Mouse (Mus musculus): ENCODE data around the gene Clcnkb.

Gene Clcnkb

DNA sequence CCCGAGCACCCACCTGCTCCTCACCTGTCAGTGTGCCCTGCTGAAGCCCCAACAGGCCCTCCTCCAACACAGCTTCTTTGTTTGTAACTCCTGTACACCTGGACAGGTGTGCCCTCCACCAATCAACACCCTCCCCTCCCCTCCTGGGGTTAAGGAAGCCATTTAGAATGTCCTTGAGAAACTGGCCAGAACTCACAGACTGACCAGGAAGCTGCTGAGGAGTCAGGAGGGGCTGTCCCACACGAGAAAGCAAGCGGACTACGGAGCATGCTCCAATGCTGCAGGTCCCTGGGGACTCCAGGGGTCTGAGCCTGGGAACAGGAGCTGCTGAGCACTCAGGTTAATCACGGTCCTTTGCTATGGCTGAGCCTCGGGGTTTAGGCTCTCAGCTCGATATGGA is at the start of gene Clcnkb:
Clcnkb (minus strand) TSS at position 91 of the 400 bp plus-strand sequence.
- CTCF ChIA-PET, result interaction anchor here in 2 of 4 experiments (0.7 to 1.0 kb wide), 2 partner anchors 49 to 394 kb away, joined by 3 to 5 read pairs; no protein-coding TSS in a partner anchor
- POLR2A ChIA-PET, result interaction anchor here in 2 of 4 experiments (0.6 to 2.4 kb wide), 7 partner anchors 9 to 156 kb away, joined by 3 to 22 read pairs (median 4); no protein-coding TSS in a partner anchor

DNA sequence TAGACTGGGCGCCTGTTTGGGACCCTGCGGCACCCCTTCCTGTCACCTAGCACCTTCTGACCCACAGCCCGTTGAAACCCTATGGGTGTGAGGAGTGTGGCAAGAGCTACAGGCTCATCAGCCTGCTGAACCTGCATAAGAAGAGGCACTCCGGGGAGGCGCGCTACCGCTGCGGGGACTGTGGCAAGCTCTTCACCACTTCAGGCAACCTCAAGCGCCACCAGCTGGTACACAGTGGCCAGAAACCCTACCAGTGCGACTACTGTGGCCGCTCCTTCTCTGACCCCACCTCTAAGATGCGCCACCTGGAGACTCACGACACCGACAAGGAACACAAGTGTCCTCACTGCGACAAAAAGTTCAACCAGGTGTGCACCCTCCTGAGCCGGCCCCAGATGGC is 48.9 kb upstream of the Clcnkb start:
- ChIA-PET POLR2A (interaction anchor here in 3 of 4 experiments (0.6 to 3.5 kb wide), 26 partner anchors 10 to 150 kb away, joined by 3 to 17 read pairs (median 4); no protein-coding TSS in a partner anchor), CTCF (interaction anchor here in 3 of 4 experiments (0.5 to 2.7 kb wide), 28 partner anchors 10 to 308 kb away, joined by 3 to 15 read pairs (median 4); no protein-coding TSS in a partner anchor)

DNA sequence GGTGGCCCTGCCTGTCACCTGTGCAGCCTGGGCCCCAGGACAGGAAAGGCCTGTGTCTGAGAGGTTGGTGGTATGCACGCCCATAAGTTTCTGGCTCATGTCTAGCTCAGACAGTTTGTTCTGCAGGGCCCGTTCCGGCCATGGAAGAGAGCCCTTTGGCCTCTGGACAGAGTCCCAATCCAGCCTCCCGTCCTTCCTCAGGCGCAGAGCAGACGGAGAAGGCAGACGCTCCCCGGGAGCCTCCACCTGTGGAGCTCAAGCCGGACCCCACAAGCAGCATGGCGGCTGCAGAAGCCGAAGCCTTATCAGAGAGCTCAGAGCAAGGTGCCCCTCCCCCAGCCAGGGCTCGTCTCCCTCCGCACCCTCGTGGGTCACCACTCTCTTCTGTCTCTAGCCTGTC is 47.7 kb upstream of the Clcnkb start:
- ChIA-PET POLR2A (interaction anchor here in 3 of 4 experiments (0.6 to 3.5 kb wide), 17 partner anchors 13 to 330 kb away, joined by 3 to 17 read pairs (median 3); partner anchors contain the start of gene Casp9 (in 1 of the 3)), CTCF (interaction anchor here in 3 of 4 experiments (0.5 to 1.9 kb wide), 13 partner anchors 13 to 309 kb away, joined by 3 to 9 read pairs (median 3); no protein-coding TSS in a partner anchor)

DNA sequence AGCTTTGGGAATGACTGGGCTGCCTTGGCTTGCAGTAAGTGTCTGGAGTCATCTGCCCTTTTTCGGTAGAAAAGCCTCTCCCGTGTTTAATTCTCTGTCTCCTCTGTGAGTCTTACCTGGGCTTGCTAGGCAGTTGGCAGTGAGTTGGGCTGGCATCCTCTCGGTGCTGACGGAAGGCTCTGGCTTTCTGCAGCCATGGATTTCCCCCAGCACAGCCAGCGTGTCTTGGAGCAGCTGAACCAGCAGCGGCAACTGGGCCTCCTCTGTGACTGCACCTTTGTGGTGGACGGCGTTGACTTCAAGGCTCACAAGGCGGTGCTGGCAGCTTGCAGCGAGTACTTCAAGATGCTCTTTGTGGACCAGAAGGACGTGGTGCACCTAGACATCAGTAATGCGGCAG is 45.8 kb upstream of the Clcnkb start:
- ChIA-PET POLR2A (interaction anchor here in 3 of 4 experiments (0.5 to 2.8 kb wide), 18 partner anchors 8 to 115 kb away, joined by 3 to 7 read pairs (median 3); partner anchors contain the start of gene Hspb7 (in 1 of the 3)), CTCF (interaction anchor here in 3 of 4 experiments (0.6 to 1.5 kb wide), 6 partner anchors 16 to 45 kb away, joined by 3 to 6 read pairs (median 4); no protein-coding TSS in a partner anchor)

DNA sequence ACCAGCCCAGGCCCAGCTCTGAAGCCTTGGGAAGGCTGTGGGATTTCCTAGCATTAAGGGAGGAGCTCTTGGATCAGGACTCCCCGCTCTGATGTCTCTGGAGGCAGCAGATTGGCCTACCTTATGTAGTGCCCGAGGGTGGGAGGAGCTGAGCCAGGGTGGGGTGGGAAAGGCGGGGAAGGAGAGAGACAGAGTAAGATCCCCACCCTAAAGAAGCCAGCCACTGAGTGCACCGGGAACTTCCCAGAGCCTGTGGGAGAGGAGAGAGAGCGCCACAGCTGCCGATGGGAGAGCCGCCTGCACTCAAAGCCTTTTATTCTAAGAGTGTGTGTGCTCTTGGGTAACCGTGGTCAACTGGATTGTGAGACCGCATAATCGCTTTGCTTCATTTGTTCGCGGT is 45.3 kb upstream of the Clcnkb start:
- ChIA-PET CTCF (interaction anchor here in 3 of 4 experiments (0.6 to 1.5 kb wide), 6 partner anchors 17 to 753 kb away, joined by 3 to 6 read pairs (median 4); no protein-coding TSS in a partner anchor), POLR2A (interaction anchor here in 3 of 4 experiments (0.5 to 2.8 kb wide), 19 partner anchors 8 to 262 kb away, joined by 3 to 7 read pairs (median 3); partner anchors contain the start of genes Ddi2 (in 1 of the 3) and Hspb7 (in 1 of the 3))

DNA sequence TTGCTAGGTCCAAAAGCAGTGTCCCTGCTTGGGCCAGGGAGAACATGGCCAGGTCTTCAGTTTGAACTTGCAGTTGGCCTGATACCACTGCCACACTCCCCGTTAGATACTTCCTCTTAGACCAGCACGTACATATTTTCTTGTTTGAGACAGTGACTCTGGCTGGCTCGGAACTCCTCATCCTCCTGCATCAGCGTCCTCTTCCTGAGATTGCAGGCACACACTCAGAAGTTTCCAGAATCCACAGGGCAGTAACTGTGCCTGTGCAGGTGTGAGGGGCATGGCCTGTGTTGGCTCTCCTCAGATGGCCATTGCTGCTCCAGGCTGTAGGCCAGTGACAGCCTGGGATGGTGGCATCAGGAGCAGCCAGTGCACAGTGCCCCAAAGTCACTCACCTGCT is 44.7 kb upstream of the Clcnkb start:
- POLR2A ChIA-PET, result interaction anchor here in 2 of 4 experiments (0.5 to 3.2 kb wide), 17 partner anchors 7 to 263 kb away, joined by 3 to 24 read pairs (median 3); partner anchors contain the start of genes Ddi2 (in 1 of the 2) and Hspb7 (in 1 of the 2)
- CTCF ChIA-PET, result interaction anchor here in 3 of 4 experiments (0.6 to 1.5 kb wide), 6 partner anchors 17 to 754 kb away, joined by 3 to 6 read pairs (median 4); no protein-coding TSS in a partner anchor

DNA sequence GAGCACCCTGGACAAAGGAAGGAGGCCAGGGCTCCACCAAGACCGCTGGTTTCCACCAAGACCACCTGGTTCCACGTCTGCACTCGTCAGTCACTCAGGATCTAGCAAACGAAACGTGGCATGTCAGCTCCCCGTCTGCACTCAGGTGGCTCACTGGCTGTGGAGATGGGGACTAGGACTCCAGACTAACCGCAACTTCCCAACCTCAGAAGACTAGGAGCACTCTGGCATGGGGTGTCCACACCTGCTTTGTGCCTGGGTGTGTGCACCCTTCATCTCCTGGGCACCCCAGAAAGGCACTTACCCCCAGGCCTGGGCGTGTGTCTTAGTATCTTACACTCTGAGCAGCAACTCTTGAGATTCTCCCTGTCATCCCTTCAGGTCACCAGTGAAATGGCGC is 44.0 kb upstream of the Clcnkb start:
- ChIA-PET CTCF (interaction anchor here in 1 of 4 experiments (0.9 to 1.9 kb wide), 2 partner anchors 12 to 30 kb away, joined by 4 to 5 read pairs; no protein-coding TSS in a partner anchor), POLR2A (interaction anchor here in 3 of 4 experiments (0.6 to 3.2 kb wide), 9 partner anchors 10 to 106 kb away, joined by 3 to 24 read pairs (median 5); no protein-coding TSS in a partner anchor)

DNA sequence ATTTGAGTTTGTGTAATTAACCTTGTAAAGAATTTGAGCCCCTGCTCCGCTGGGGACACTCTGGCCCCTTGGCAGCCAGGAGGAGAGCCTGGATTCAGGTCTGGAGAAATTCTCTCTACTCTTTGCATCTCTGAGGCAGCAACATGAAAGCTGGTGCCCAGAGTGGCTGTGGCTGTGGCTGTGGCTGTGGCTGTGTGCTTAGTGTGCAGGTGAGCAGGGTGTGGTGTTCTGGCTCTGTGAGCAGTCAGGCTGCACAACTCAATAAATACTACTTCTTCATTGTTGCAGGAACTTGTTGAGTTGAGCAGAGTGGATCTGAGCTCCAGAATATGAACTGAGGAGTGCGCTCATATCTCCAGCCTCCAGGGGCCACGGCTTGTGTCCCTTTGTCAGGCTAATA is 43.1 kb upstream of the Clcnkb start:
- CTCF ChIA-PET, result interaction anchor here (0.6 to 2.0 kb wide), 12 partner anchors 13 to 74 kb away, joined by 3 to 11 read pairs (median 4); no protein-coding TSS in a partner anchor

DNA sequence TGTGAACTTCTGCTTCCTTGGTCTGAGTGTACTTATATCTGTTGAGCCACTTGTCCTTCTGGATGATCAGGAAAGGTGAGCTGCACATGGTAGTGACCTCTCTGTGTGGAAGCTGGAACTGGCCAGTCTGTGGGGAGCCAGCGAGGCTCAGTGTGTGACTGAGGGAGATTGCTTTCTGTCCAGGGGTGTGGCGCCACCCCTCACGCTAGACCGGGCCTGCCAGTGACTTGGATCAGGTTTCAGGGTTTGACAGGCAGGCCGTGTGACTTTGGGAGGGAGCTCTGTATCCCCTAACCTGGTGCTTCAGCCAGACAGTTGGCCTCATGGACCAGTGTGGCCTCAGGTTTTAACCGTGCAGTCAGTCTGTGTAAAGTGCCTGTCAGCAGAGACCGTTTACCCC is 42.4 kb upstream of the Clcnkb start:
- ChIA-PET CTCF (interaction anchor here (0.6 to 2.0 kb wide), 14 partner anchors 19 to 155 kb away, joined by 3 to 13 read pairs (median 4); no protein-coding TSS in a partner anchor), POLR2A (interaction anchor here (0.5 to 3.2 kb wide), 33 partner anchors 9 to 336 kb away, joined by 3 to 24 read pairs (median 4); partner anchors contain the start of genes Casp9 (in 1 of the 4) and Spen (in 1 of the 4))

More for the DNA sequence above, 43.1 kb upstream of the Clcnkb start:
- POLR2A ChIA-PET, result interaction anchor here in 3 of 4 experiments (0.6 to 3.2 kb wide), 33 partner anchors 8 to 336 kb away, joined by 3 to 24 read pairs (median 4); partner anchors contain the start of genes Casp9 (in 1 of the 3) and Spen (in 1 of the 3)

DNA sequence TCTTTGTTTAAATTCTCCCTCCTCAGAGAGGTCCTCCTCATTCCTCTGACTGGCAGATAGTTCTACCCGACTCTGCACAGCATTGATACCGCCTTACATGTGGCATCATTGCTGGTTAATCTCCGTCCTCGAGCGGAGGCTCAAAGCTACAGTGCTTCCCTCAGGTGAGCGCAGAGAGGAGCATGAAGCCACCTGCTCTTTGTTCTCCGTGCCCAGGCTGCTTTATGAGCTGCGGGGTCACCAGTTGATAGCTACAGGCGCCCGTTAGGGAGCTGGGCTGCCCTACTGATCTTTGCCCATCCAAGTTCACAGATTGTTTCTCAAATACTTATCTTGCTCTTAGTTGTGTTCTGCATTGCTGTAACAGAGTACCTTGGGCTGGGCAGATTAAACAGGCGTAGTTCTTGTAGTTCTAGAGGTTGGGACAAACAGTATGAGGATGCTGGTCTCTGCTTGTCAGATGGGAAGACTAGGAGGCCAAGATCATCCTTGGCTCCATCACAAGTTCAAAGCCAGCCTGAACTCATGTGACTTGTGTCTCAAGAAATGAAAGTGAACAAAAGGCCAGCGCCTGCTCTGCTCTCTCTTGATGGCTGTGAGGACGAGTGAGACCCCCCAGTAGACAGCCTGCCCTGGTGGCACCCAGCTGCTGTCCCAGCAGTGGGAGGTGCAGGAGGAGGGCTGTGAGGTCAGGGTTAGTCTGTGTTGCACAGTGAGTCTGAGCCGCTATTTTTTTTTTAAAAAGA is 40.6 kb upstream of the Clcnkb start:
- CTCF ChIA-PET, result interaction anchor here in 2 of 4 experiments (0.6 to 1.7 kb wide), 4 partner anchors 26 to 69 kb away, joined by 3 to 4 read pairs (median 4); no protein-coding TSS in a partner anchor
- POLR2A ChIA-PET, result interaction anchor here in 1 of 4 experiments (0.6 to 3.7 kb wide), 8 partner anchors 9 to 37 kb away, joined by 3 to 16 read pairs (median 4); no protein-coding TSS in a partner anchor

DNA sequence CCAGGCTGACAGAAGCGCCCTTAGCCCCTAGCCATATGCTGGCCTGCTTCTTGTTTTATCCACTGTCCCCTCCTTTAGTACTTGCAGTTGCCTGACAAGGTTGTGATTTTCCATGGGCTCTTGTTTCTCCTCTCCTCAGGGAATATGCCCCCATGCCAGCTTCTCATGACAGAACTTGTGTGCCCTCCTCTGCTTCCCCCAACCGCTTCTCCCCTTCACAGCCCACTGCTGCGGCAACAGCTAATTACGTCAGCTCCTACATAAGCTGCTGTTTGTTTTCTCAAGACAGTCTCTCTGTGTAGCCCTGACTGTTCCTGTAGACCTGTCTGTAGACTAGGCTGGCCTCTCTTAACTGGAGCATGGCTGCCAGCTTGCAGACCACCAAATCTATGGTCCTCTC is 39.7 kb upstream of the Clcnkb start:
- ChIA-PET POLR2A (interaction anchor here in 2 of 4 experiments (0.6 to 3.7 kb wide), 7 partner anchors 8 to 23 kb away, joined by 3 to 16 read pairs (median 5); no protein-coding TSS in a partner anchor), CTCF (interaction anchor here in 3 of 4 experiments (0.5 to 1.7 kb wide), 5 partner anchors 49 to 224 kb away, joined by 3 to 4 read pairs (median 3); no protein-coding TSS in a partner anchor)

DNA sequence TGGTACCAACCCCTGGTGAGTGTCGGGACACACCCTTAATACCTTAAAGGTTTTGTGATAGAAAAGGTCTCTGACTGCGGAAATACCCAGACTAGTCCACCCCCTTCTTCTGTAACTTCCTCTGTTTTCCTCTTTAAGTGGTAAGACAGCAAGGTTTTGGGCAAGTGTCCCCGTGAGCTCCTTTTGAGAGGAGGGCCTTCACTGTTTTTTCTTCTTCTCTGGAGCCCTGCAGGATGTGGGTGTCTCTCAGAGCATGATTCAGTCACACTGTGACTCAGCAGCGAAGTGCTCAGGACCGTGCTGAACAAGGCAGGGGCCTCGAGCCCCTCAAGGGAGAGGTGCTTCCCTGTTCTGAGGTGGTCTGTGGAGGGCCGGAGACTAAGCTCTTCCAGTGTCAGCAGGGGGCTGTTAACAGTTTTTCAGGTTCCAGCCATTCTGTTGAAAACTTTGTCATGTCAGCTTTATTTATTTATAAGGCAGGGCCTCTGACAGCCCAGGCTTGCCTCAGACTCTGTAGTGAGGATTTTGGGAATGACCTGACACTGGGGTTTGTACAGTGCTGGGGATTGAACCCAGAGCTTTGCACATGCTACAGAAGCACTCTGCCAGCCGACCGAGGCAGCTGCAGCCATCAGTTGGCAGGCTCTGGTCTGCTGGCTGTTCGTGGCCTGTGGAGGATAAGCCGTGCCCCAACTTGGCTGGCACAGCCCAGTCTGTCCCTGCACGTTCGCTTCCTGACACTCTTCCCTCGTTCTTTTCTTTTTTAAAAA is 39.0 kb upstream of the Clcnkb start:
- ChIA-PET CTCF (interaction anchor here (0.5 to 1.7 kb wide), 7 partner anchors 25 to 290 kb away, joined by 3 to 5 read pairs (median 3); no protein-coding TSS in a partner anchor), POLR2A (interaction anchor here in 3 of 4 experiments (0.6 to 3.7 kb wide), 11 partner anchors 9 to 33 kb away, joined by 3 to 16 read pairs (median 4); partner anchors contain the start of gene Srarp (in 1 of the 3))

DNA sequence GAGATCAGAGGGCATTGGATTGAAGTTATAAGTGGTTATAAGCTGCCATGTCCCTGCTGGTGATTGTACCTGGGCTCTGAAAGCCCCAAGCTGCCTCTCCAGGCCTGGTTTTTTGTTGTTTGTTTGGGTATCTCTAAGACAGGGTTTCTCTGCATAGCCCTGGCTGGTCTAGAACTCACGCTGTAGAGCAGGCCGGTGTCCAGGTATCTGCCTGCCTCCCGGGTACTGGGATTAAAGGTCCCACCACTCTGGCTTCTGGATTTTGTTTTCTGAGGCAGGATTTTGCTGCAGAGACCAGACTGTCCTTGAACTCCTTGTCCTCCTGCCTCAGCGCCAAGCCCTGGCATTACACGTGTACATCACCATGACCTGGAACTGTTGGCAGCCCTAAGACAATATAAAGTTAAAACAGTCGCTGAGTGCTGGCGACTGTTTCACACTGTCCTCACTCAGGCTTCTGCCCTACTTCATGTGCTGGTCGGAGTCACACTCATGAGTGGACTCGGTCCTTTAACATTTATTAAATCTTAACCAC is 36.2 kb upstream of the Clcnkb start:
- CTCF ChIA-PET, result interaction anchor here in 1 of 4 experiments (1.2 kb wide), 1 partner anchor 21 kb away, joined by 4 read pairs; no protein-coding TSS in a partner anchor
- POLR2A ChIA-PET, result interaction anchor here in 2 of 4 experiments (0.7 to 1.3 kb wide), 6 partner anchors 11 to 189 kb away, joined by 3 to 6 read pairs (median 4); no protein-coding TSS in a partner anchor

DNA sequence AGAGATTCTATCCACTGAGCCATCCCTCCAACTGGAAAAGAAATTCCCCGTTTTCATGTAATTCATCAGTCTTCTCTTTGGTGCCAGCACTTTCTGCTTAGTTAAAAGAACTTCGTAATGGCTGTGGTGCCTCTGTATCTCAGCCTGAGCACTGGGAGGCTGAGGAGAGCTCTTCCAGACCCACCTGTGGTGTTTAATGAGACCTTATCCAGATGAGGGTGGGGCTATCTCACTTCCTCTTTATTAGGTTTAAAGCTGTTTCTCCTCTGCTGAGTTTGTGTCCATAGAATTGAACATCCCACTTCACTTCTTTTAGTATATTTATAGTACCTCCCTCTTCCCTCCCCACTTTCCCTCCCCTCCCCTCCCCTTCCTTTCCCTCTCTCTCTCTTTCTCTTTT is 35.4 kb upstream of the Clcnkb start:
- ChIA-PET POLR2A (interaction anchor here in 2 of 4 experiments (0.7 to 1.3 kb wide), 7 partner anchors 10 to 189 kb away, joined by 3 to 6 read pairs (median 4); no protein-coding TSS in a partner anchor), CTCF (interaction anchor here in 1 of 4 experiments (1.2 kb wide), 1 partner anchor 20 kb away, joined by 4 read pairs; no protein-coding TSS in a partner anchor)

DNA sequence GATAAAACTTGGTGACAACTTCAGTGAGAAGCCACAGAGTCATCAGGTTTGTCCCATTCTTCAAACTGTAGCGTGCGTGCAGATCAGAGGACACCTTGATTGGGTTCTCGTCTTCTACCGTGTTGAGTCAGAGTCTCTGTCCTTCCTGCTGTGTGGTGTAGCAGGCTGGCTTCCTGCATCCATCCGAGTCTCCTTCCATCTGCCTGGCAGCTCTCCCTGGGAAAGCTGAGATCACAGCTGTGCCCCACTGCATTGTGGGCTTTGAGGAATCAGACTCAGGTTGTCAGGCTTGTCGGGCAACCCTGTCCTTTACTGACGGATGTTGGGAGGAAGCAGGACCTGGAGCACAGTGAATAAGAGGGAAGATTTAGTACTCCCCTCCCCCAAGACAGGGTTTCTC is 30.4 kb upstream of the Clcnkb start:
- ChIA-PET CTCF (interaction anchor here in 3 of 4 experiments (0.5 to 2.7 kb wide), 6 partner anchors 13 to 297 kb away, joined by 3 to 7 read pairs (median 3); no protein-coding TSS in a partner anchor), POLR2A (interaction anchor here in 2 of 4 experiments (0.9 to 5.7 kb wide), 13 partner anchors 8 to 142 kb away, joined by 3 to 82 read pairs (median 5); partner anchors contain the start of gene Srarp (in 1 of the 2))

DNA sequence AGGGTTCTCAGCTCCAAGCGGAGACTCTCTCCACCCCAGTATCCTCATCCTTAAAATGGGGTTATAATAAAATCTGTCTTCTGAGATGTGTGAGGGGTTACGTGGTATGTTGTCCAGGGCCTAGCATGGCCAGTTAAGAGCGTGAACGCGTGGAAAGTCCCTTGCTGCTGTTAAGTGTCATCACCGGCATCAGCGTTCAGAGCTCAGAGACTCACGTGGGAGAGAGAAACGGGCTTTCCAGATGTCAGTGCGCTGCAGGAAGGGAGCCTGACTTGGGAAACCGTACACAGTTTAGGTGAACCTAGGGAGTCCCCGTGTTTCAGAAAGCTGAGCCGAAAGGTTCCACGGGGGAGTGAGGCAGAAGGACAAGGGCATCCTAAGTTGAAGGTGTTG is 29.5 kb upstream of the Clcnkb start:
- POLR2A ChIA-PET, result interaction anchor here in 3 of 4 experiments (0.6 to 5.7 kb wide), 13 partner anchors 9 to 126 kb away, joined by 3 to 82 read pairs (median 5); partner anchors contain the start of gene Srarp (in 1 of the 3)
- CTCF ChIA-PET, result interaction anchor here in 3 of 4 experiments (0.5 to 2.1 kb wide), 7 partner anchors 11 to 295 kb away, joined by 3 to 4 read pairs (median 3); no protein-coding TSS in a partner anchor
